Mouse (Mus musculus): ENCODE measurements around the gene Rph3a. TPM values are rescaled to one million over a fixed set of nuclear protein-coding genes. Genes with fewer than 3 reads are reported as not detected.
A peak's percentile ranks its signal among the peaks of the same experiment; 100 is the strongest.
"Not testable (repeated sequence)": the region's sequence is repeated elsewhere in the genome, so short reads cannot be mapped to it uniquely, and the experiment has no call there.

The Rph3a gene
- polyA plus RNA-seq, 1 experiment from 2014 or later: not detected

GRCm38 (mm10) chr5:120942076-120942475 is 67.8 kb downstream of the Rph3a start:
- no peak for ATAC-seq
- in situ Hi-C loops (cut with MboI; ENCODE audit: low pct_unique_long_range_greater_than_20kb): no loop called here
- ChIA-PET CTCF (no interaction called here), POLR2A (no interaction called here)
- TF ChIP-seq CTCF (IDR thresholded peaks at IDR 0.05): no peak
- DNase-seq (ENCODE audit: low read depth, low spot score): no peak
- no peaks in the 10 kb centered on the region for H3K27me3 ChIP-seq

GRCm38 (mm10) chr5:120938586-120938985 is 71.3 kb downstream of the Rph3a start:
- ATAC-seq (no peak), DNase-seq (ENCODE audit: low read depth, low spot score) (no peak)
- no peak for TF ChIP-seq CTCF (IDR thresholded peaks at IDR 0.05)
- in situ Hi-C loops (cut with MboI; ENCODE audit: low pct_unique_long_range_greater_than_20kb): no loop called here
- POLR2A ChIA-PET: no interaction called here
- no peaks in the 10 kb centered on the region for H3K27me3 ChIP-seq
- CTCF ChIA-PET: no interaction called here

GRCm38 (mm10) chr5:120937841-120938240 is 72.1 kb downstream of the Rph3a start:
- in situ Hi-C loops (cut with MboI; ENCODE audit: low pct_unique_long_range_greater_than_20kb): no loop called here
- CTCF ChIA-PET: no interaction called here
- H3K27me3 ChIP-seq: peaks cover 4% of the 10 kb centered on the region
- POLR2A ChIA-PET: no interaction called here
- TF ChIP-seq CTCF (IDR thresholded peaks at IDR 0.05): no peak
- no peak for DNase-seq (ENCODE audit: low read depth, low spot score)
- peak; percentile 79 for ATAC-seq

GRCm38 (mm10) chr5:120933966-120934365 is 75.9 kb downstream of the Rph3a start:
- CTCF ChIA-PET: no interaction called here
- H3K27me3 ChIP-seq: peaks cover 10% of the 10 kb centered on the region
- POLR2A ChIA-PET: no interaction called here
- in situ Hi-C loops (cut with MboI; ENCODE audit: low pct_unique_long_range_greater_than_20kb): no loop called here
- no peak for TF ChIP-seq CTCF (IDR thresholded peaks at IDR 0.05)
- DNase-seq (ENCODE audit: low read depth, low spot score) (no peak), ATAC-seq (no peak)

DNA sequence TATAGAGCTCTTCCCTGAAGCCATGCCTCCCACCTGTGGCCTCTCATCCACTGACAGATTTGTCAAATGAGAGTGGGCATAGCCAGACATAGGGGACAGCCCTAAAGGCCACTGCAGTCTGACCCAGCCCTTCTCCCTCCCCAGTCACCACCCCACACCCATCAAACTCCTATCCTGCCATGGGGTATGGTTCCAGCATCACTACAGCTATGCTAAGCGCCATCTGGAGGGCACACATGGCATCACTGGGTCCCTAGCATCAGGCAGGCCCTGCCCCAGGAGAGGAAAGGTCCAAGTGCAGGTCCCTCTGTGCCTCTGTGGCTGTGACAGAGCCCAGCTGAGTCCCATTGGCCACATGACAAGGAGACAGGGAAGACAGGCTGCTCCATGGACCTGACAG is 82.9 kb downstream of the Rph3a start:
- POLR2A ChIA-PET: no interaction called here
- in situ Hi-C loops (cut with MboI; ENCODE audit: low pct_unique_long_range_greater_than_20kb): loop anchor here (5.0 kb wide), 1 partner anchor 105 kb away; no protein-coding TSS in a partner anchor
- no peak for TF ChIP-seq CTCF (IDR thresholded peaks at IDR 0.05)
- CTCF ChIA-PET: no interaction called here
- no peaks in the 10 kb centered on the region for H3K27me3 ChIP-seq
- ATAC-seq (no peak), DNase-seq (ENCODE audit: low read depth, low spot score) (no peak)

DNA sequence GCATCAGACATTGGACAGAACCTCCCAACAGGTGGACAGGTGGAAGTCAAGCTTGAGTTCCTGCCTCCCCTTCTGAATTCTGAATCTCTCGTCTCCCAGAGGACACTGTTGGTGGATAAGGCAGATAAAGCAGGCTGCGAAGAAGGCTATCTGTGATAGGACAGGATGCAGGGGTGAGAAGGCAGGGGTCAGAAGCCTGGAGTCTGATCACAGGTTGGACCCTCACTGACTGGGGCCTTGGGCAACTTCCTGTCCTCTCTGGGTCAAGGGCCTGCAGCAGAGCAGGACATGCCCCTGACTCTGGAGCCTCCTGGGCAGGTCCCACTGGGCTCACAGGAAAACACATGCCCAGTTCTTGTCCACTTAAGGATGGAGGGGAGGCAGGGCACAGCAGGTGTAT is 83.6 kb downstream of the Rph3a start:
- CTCF ChIA-PET; POLR2A ChIA-PET; ATAC-seq; H3K27me3 ChIP-seq; DNase-seq (ENCODE audit: low read depth, low spot score): not testable (repeated sequence)
- in situ Hi-C loops (cut with MboI; ENCODE audit: low pct_unique_long_range_greater_than_20kb): loop anchor here (5.0 kb wide), 1 partner anchor 104 kb away; no protein-coding TSS in a partner anchor

- in situ Hi-C loops (cut with MboI; ENCODE audit: low pct_unique_long_range_greater_than_20kb); POLR2A ChIA-PET; CTCF ChIA-PET; DNase-seq (ENCODE audit: low read depth, low spot score); ATAC-seq; H3K27me3 ChIP-seq: not testable (repeated sequence)
These were observed 85.4 kb downstream of the Rph3a start for GRCm38 (mm10) chr5:120924520-120924919.

GRCm38 (mm10) chr5:120923969-120924368 is 85.9 kb downstream of the Rph3a start:
- no peak for TF ChIP-seq CTCF (IDR thresholded peaks at IDR 0.05)
- ChIA-PET POLR2A (no interaction called here), CTCF (no interaction called here)
- no peaks in the 10 kb centered on the region for H3K27me3 ChIP-seq
- in situ Hi-C loops (cut with MboI; ENCODE audit: low pct_unique_long_range_greater_than_20kb): no loop called here
- no peak for DNase-seq (ENCODE audit: low read depth, low spot score)
- ATAC-seq: no peak

DNA sequence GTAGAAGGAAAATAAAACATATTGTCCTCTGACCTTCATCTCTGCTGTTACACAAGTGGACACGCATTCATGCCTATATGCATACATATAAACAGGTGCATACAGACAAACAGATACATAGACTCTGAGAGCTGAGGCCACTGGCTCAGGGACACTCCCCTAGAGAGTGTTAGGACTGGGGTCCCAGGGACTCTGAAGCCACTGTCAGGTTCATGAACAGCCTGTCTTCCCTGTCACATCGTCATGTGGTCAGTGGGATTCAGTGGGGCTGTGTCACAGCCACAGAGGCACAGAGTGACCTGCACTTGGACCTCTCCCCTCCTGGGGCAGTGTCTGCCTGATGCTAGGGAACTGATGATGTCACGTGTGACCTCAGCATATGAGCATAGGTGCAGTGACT is 89.6 kb downstream of the Rph3a start:
- POLR2A ChIA-PET: no interaction called here
- in situ Hi-C loops (cut with MboI; ENCODE audit: low pct_unique_long_range_greater_than_20kb): no loop called here
- ATAC-seq: no peak
- peaks cover 5% of the 10 kb centered on the region for H3K27me3 ChIP-seq
- CTCF ChIA-PET: no interaction called here
- no peak for TF ChIP-seq CTCF (IDR thresholded peaks at IDR 0.05)
- DNase-seq (ENCODE audit: low read depth, low spot score): no peak

- CTCF ChIA-PET; ATAC-seq; H3K27me3 ChIP-seq; in situ Hi-C loops (cut with MboI; ENCODE audit: low pct_unique_long_range_greater_than_20kb); POLR2A ChIA-PET; DNase-seq (ENCODE audit: low read depth, low spot score): not testable (repeated sequence)
These were observed 90.5 kb downstream of the Rph3a start for GRCm38 (mm10) chr5:120919156-120919935.

DNA sequence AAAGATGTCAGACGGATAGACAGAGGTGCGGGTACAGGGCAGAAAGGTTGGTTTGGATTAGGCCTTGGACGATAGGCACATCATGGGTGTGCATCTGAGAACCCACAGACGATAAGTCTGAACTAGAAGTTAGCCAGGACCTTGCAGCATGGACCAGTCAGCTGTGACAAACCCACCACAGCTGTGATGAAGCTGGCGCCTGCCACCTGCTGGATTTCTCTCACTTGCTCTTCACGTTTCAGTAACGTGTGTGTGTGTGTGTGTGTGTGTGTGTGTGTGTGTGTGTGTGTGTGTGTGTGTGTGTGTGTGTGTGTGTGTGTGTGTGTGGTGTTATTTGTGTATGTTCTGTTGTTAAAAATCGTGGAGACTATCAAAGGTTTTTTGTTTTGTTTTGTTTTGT is 95.7 kb downstream of the Rph3a start, which contains the start of gene Oas1d:
TSS of gene Oas1d (plus strand) at position 333 of the 400 bp plus-strand sequence.
- ATAC-seq; H3K27me3 ChIP-seq; DNase-seq (ENCODE audit: low read depth, low spot score); POLR2A ChIA-PET; CTCF ChIA-PET; in situ Hi-C loops (cut with MboI; ENCODE audit: low pct_unique_long_range_greater_than_20kb): not testable (repeated sequence)

All from Patski (cell line).